Mouse (Mus musculus) left cerebral cortex, postnatal 10 days (tissue): Measurements from ENCODE around the gene Lbh. TPM values are rescaled to one million over a fixed set of nuclear protein-coding genes. Genes with fewer than 3 reads are reported as not detected.

Source experiments
- DNase-seq, 2 experiments: peaks; one replicate each; pipeline ENCODE4 v3.0.0; 2021 to 2022; ENCODE audit warnings: low spot score in 2 of 2, mixed read lengths in 1 of 2; ENCODE audit errors: extremely low spot score in 1 of 2
- intact Hi-C: fragments of 180-260 bp; cut with DNase I; formaldehyde crosslinking; loops from one replicate; pipeline ENCODE4 v1.15.1; 2025
- total RNA-seq, 2 experiments: library from RNA; stranded (reverse); gene quantifications; 2 replicates each; pipeline ENCODE4 v1.2.3; 2021

Lbh gene
- total RNA-seq = 10 to 100 TPM; 43.7 to 46.9 TPM

DNA sequence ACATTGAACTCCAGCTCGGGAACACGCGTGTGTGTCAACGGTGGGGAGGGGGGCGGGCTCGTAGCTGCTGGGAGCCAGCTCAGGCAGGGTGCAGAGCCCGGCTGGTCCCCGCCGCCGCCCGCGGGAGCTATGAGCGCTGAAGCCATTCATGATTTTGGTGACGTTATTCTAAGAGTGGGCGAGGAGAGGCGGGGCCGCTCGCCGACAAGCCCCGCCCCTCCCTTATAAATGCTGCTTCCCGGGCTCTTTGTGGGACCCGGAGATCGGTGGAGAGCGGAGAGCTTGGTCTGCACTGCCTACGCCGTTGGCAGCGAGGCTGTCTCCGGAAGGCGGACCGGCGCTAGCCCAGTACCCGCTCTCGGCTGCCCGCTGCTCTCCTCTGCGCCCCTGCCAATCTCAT lies at the start of gene Lbh:
TSS of gene Lbh (plus strand) at position 253 of the 400 bp plus-strand sequence.
- peak; percentile 93 to 94 for DNase-seq
- intact Hi-C loops = loop anchor here (5.0 kb wide), 1 partner anchor 61 kb away; no protein-coding TSS in a partner anchor

DNA sequence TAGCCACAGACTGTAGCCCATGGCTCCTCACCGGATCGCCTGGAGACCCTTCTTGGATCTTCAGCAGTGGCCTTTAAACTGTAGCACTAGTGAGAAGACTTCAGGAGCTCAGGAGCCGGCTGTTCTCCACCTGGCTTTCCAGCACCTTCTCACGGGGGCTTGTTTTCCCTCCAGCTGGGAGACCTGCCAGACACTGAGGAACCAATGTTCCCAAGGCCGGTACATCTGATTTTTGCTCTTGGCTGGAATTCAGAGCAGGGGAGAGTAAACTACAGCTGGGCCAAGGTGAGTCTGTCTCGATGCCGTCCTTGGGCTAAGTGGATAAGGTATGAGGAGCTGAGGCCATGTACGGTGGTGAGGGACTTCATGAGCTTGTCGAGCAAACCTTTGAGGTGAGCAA lies 39.1 kb upstream of the Lbh start:
- intact Hi-C loops = loop anchor here (10.0 kb wide), 1 partner anchor 866 kb away; no protein-coding TSS in a partner anchor
- DNase-seq = no peak

- no peak for DNase-seq
- intact Hi-C loops = loop anchor here (10.0 kb wide), 1 partner anchor 995 kb away; no protein-coding TSS in a partner anchor
Measured at GRCm38 (mm10) chr17:72880156-72880555, 37.9 kb upstream of the Lbh start.

DNA sequence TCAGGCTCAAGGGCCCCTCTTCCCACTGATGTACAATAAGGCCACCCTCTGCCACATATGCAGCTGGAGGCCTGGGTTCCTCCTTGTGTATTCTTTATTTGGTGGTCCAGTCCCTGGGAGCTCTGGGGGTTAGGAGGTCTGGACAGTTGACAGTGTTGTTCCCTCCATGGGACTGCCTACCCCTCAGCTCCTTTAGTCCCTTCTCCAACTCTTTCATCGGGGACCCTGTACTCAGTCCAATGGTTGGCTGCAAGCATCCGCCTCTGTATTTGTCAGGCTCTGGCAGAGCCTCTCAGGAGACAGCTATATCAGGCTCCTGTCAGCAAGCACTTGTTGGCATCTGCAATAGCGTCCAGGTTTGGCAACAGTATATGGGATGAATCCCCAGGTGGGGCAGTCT lies 37.1 kb upstream of the Lbh start:
- intact Hi-C loops = loop anchor here (10.0 kb wide), 1 partner anchor 994 kb away; no protein-coding TSS in a partner anchor
- no peak for DNase-seq

DNA sequence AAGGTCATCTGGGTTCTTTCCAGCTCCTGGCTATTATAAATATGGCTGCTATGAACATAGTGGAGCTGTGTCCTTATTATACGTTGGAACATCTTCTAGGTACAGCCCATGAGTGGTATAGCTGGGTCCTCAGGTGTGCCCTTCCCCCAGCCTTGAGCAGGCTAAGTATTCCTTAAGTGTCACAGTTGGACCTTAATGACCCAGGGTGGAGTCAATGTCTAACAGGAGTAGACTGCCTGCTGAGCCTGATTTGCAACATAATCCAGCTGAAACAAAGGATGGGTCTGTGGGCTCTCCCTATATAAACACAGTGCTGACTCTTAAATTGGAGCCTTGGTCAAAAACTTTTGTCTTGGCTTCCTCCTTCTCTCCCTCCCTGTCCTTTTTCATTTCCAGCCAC lies 36.3 kb upstream of the Lbh start:
- DNase-seq = no peak
- intact Hi-C loops = loop anchor here (10.0 kb wide), 1 partner anchor 993 kb away; no protein-coding TSS in a partner anchor

- intact Hi-C loops = loop anchor here (2.0 to 10.0 kb wide), 2 partner anchors 407 to 985 kb away; no protein-coding TSS in a partner anchor
- peak; percentile 77 to 88 for DNase-seq
Measured at GRCm38 (mm10) chr17:72889556-72890397, 28.3 kb upstream of the Lbh start.

- DNase-seq = no peak
- intact Hi-C loops = loop anchor here (2.0 kb wide), 1 partner anchor 406 kb away; no protein-coding TSS in a partner anchor
Measured at GRCm38 (mm10) chr17:72890398-72890898, 27.7 kb upstream of the Lbh start.

DNA sequence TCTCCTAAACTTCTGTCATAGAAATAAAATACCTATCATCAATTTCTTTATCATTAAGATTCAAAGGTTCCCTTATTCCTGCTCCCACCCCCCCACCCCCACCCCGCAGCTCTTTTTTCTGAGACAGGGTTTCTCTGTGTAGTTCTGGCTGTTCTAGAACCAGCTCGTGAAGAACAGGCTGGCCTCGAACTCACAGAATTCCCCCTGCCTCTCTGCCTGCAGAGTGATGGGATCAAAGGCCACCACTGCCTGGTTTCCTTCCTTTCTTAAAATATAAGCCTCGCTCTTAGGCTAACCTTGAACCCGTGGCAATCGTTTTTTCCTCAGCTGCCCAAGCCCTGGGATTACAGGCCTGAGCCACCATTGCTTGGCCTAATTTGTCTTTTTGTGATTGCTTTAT lies 26.5 kb upstream of the Lbh start:
- DNase-seq = no peak
- intact Hi-C loops = loop anchor here (2.0 kb wide), 1 partner anchor 405 kb away; no protein-coding TSS in a partner anchor

DNA sequence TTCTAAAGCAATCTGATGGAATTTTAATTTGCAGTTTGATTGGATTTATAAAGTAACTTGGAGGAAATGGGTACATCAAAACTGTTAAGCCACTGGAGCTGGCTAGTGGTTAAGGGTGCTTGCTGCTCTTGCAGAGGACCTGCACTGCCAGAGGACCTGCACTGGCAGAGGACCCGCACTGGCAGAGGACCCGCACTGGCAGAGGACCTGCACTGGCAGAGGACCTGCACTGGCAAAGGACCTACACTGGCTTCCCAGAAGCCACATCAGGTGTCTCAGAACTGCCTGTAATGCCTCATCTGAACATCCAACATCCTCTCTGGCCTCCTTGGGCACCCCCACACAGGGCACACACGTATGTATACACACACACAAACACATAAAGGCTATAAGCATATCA lies 22.6 kb upstream of the Lbh start:
- DNase-seq = no peak
- intact Hi-C loops = no loop called here

- intact Hi-C loops = no loop called here
- DNase-seq = no peak
Measured at GRCm38 (mm10) chr17:72897076-72897475, 21.0 kb upstream of the Lbh start.

- intact Hi-C loops = no loop called here
- no peak for DNase-seq
Measured at GRCm38 (mm10) chr17:72897961-72898360, 20.1 kb upstream of the Lbh start.

DNA sequence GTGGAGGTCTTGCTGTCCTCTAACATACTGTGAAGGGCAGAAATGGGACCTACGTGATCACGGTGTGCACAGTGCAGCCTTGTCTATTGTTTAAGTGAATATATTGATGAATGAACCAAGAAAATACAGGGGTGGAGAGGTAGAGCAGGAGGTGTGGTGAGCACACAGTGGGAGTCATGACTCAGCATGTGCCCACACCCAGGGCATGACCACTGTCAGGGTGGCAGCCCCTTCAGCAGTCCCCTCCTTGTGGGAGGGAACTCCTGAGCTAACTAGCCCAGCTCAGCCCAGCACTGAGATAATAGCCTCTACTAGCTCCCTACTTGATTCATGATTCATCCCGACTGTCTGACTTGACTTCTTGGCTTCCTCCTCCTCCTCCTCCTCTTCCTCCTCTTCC lies 19.3 kb upstream of the Lbh start:
- intact Hi-C loops = no loop called here
- DNase-seq = no peak

DNA sequence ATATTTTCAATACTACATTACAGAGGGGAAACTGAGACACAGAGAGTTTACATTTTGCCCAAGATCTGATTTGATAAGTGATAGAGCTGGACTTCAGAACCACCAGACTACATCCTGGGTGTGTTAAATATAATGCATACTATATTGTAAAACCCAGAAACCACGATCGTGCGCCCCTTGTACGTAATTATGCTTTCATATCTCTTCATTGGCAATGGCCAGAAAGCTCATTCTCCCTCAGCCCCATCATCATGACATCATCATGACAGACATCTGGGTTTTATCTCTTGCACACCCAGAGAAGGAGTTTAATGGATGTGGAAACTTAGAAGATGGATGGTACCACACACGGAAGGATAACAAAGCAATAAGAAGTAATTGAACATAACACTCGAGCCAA lies 17.1 kb upstream of the Lbh start:
- intact Hi-C loops = no loop called here
- DNase-seq = no peak

- no peak for DNase-seq
- intact Hi-C loops = no loop called here
Measured at GRCm38 (mm10) chr17:72901705-72902104, 16.4 kb upstream of the Lbh start.

GRCm38 (mm10) chr17:72903321-72903720 lies 14.8 kb upstream of the Lbh start:
- intact Hi-C loops = no loop called here
- no peak for DNase-seq

DNA sequence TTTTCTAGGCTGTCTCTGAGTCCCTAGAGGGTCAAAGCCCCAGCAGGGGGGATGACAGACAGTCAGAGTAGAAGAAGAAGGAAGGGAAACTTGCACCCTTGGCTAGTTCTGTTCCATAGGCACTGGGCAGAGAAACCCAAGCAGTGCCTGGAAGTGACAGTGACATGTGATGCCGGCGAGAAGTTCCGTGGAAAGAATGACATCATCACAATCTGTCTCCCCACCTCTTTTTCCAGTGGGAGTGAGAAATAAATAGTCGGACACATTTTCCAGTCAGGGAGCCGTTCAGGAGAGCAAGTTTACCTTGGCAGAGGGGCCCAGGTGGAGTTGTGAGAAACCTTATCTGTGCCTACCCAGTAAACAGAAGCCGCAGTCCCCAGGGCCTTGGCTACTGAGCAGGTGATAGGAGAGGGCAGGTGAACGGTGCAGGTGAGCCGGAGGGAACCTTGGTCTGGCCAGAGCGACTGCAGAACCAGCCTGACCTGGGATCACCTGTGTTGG lies 14.1 kb upstream of the Lbh start:
- intact Hi-C loops = no loop called here
- DNase-seq = no peak

DNA sequence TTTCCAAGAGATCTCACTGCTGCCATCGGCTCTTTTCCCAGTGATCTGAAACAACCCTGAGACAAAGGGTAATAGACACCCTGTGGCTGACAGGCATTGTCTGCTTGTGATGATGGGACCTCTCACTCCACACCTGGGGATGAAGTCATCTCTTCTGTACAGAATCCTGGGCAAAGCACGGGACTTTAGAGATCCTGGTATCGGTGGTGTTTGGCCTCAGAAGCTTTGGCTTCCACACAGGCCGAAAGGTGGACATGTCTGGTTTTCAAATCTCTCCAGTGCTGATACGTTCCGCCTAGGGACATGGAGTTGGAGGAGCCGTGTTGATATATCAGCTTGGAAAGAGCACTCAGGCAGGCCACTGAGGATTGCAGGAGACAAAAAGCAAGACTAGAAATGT lies 13.2 kb upstream of the Lbh start:
- DNase-seq = no peak
- intact Hi-C loops = loop anchor here (5.0 kb wide), 1 partner anchor 197 kb away; no protein-coding TSS in a partner anchor

DNA sequence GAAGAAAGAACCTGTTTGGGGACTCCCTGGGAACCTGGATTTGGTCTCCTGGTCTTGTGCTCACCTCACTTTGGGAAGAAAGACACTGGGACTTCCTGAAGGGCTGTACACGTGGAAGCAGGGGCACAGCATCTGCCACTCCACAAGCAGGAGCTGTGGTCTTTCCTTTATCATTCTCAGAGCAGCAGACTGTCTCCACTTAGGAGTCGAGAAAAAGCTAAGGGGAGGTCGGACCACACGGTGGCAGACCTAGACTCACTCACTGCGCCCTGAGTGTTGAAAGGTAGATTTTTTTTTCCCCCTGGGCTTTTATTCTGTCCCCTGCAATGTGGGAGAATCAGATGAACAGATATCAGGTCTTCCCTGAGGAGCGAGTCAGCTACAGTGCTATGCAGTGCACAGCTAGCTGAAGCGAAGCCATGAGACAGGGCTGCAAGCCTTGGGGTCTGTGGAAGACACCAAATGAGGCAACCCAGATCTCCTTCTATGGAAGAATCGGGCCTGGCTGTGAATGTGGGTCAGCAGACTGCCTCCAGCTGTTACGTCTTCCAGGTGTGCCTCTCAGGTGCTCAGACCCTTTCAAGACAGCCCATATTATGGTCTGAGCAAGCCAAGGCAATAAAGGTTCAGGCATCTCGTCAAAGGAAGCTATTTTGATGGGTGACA lies 11.7 kb upstream of the Lbh start:
- intact Hi-C loops = loop anchor here (5.0 kb wide), 1 partner anchor 196 kb away; no protein-coding TSS in a partner anchor
- no peak for DNase-seq

DNA sequence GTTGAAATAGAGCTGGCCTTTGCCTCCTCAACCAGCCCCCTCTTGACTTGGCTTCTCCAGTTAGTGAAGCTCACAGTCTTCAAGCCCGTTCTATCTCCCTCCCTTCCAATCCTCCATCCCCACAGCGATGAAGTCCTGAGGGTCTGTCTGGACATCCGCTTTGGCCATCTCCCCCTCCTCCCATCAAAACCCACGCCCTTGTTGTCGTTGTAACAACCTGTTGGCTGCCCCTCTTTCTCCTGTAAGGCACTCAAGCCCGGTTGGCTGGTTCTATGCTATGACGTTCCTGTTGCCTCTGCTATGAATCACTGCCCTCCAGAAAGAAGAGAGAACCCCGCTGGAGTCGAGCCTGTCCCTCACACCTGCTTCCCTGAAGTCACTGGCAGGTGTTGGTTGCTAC lies 10.9 kb upstream of the Lbh start:
- intact Hi-C loops = loop anchor here (5.0 kb wide), 1 partner anchor 195 kb away; no protein-coding TSS in a partner anchor
- no peak for DNase-seq
